Mouse (Mus musculus) spleen, postnatal 10 days (tissue): ENCODE results near the gene Ahctf1.
"Not testable (repeated sequence)": the region's sequence is repeated elsewhere in the genome, so short reads cannot be mapped to it uniquely, and the experiment has no call there.

Experiments used
- DNase-seq, 2 experiments: peaks; one replicate each; pipeline ENCODE4 v3.0.0; 2021 to 2022; ENCODE audit warnings: low spot score in 2 of 2

Gene Ahctf1

GRCm38 (mm10) chr1:179715289-179715688 is 88.2 kb downstream of the Ahctf1 start:
- not testable (repeated sequence) for DNase-seq

GRCm38 (mm10) chr1:179713367-179713766 is 90.1 kb downstream of the Ahctf1 start:
- no peak for DNase-seq

DNA sequence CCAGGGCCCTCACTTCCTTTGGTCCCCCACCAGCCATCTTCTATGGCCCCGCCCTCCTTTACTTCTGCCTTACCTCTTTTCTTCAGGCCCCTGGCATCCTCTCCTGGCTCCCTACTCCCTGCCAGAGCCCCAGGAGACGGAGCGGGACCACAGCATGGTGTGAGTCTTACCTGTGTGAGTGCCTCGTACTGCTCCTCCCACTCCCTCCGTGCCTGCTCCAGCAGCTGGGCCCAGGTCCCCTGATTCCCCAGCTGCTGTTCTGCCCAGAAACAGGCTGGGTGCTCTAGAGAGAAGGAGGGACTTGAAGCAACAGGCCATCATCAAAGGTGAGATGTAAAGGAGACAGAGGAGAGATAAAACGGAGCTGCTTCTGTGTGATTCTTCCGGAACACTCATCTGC is 90.8 kb downstream of the Ahctf1 start:
- no peak for DNase-seq

DNA sequence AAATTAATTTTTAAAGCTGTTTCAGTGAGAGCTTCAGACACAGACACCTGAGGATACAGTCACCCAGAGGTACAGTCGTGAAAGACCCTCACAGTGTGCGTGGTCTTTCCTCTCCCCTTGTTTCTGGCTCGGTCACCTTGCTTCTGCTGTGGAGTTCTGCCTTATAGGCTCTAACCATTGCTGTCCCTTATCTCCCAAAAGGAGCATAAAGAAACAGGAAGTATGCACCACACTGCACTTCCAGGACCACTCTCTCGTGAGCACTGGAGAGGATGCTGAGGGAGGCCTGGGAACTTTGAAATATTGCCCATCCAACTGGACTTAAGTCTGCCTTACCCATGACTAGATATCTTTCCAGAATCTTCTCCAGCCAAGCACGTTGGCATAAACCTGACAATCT is 92.7 kb downstream of the Ahctf1 start:
- no peak for DNase-seq

DNA sequence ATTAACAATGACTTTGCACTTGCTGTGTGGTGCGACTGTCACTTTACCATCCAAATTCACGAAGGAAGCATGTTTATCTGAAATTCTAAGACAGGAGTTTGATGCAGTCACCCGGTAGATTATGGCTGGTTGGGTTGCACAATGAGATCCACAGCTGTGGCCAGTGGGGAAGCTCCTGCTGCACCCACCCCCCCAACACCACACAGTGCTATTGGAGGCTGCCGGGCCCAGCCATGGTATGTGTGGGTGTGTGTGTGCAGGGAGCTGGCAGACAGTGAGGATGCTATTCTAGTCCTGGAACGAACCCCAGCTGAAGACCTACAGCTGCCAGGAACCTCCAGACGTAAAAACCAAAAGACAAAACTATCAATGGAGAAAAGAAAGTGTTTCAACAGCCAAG is 94.1 kb downstream of the Ahctf1 start:
- DNase-seq = no peak

DNA sequence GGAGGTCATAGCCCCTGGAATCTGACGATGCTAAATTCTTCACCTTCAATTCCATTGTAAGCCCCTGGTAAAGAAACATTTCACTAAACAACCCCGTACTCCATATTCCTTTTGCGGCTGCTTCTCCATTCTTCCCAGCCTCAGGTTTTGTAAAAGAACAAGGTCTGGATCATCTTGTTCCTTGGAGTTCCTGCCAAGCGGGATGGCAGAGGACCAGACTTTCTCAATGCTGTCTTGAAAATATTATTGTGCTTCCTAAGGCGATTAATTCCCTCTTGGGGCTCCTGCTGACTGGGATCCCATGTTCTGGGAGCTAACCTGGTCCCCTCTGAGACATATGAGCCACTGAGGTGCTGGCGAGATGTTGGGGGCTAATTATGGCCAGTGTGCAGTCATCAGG is 98.3 kb downstream of the Ahctf1 start:
- no peak for DNase-seq

DNA sequence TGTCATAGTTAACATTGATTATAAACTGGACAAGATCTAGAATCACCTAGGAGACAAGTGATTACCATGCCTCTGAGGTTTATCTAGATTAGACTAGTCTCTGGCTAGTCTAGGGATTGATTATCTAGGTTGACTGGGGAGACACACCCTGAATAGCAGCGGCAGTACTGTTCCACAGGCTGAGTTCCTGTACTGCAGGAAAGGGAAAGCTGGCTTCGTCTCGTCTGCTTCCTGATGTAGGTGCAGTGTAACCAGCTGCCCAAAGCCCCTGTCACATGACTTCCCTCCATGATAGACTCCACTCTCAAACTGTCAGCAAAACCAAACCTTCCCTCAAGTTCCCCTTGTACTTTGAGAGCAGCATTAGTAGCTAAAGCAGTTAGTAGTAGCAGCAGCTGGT is 99.3 kb downstream of the Ahctf1 start:
- no peak for DNase-seq
